Mouse (Mus musculus) forebrain, embryonic 14.5 days (tissue): ENCODE data around the gene Klrd1. TPM values are rescaled to one million over a fixed set of nuclear protein-coding genes. Genes with fewer than 3 reads are reported as not detected.

Experiments
- ATAC-seq: fragments of 200-750 bp; cut with Nextera tagmentation; 2 replicates; pipeline ENCODE4 v1.8.0; 2017; ENCODE audit warnings: mild to moderate bottlenecking, moderate library complexity
- DNase-seq: peaks from one replicate; pipeline ENCODE4 v3.0.0-alpha.2; 2015; ENCODE audit warnings: low spot score
- H3K27ac ChIP-seq: fragments of 300-500 bp; sonication (generic); 2 replicates; pipeline ENCODE4 v1.5.1; 2014; ENCODE audit warnings: low read depth, mild to moderate bottlenecking, control low read depth, low read length, moderate library complexity
- H3K27me3 ChIP-seq: fragments of 300-500 bp; sonication (generic); replicated peaks from 2 replicates; pipeline ENCODE4 v1.6.1; 2014; ENCODE audit warnings: low read length, control low read depth, mixed read lengths; ENCODE audit not compliant: control insufficient read depth, insufficient read depth
- H3K36me3 ChIP-seq: fragments of 300-500 bp; sonication (generic); 2 replicates; pipeline ENCODE4 v1.6.1; 2014; ENCODE audit warnings: low read length, control low read depth; ENCODE audit not compliant: control insufficient read depth, insufficient read depth
- H3K4me1 ChIP-seq: fragments of 300-500 bp; sonication (generic); 2 replicates; pipeline ENCODE4 v1.6.1; 2014; ENCODE audit warnings: antibody characterized with exemption, low read length, control low read depth; ENCODE audit not compliant: control insufficient read depth, insufficient read depth
- H3K4me2 ChIP-seq: fragments of 300-500 bp; sonication (generic); 2 replicates; pipeline ENCODE4 v1.6.1; 2014; ENCODE audit warnings: mild to moderate bottlenecking, control low read depth, low read length
- H3K4me3 ChIP-seq: fragments of 300-500 bp; sonication (generic); 2 replicates; pipeline ENCODE4 v1.5.1; 2014; ENCODE audit warnings: low read depth, low read length, control low read depth
- H3K9ac ChIP-seq: fragments of 300-500 bp; sonication (generic); 2 replicates; pipeline ENCODE4 v1.6.1; 2014; ENCODE audit warnings: mild to moderate bottlenecking, low read length, control low read depth, moderate library complexity
- H3K9me3 ChIP-seq: fragments of 300-500 bp; sonication (generic); replicated peaks from 2 replicates; pipeline ENCODE4 v1.6.1; 2016; ENCODE audit warnings: low read length, control low read depth, mixed read lengths; ENCODE audit not compliant: control insufficient read depth
- WGBS: fragments of 180-500 bp; shearing (Covaris S2); extraction: QIAGEN DNeasy Blood & Tissue Kit; methylation state at CpG from one replicate; pipeline ENCODE4 v1.1.7; 2014; 5-methylcytosine and 5-hydroxymethylcytosine counted together
- polyA plus RNA-seq: library from polyadenylated mRNA; unstranded; fragments of >200 nt; fragmentation: Nextera tagmentation; extraction: Ambion mirVana; gene quantifications from 2 replicates; pipeline ENCODE4 v1.2.1, GENCODE M21; 2014

Klrd1 gene
- not detected in 2 replicates for polyA plus RNA-seq

DNA sequence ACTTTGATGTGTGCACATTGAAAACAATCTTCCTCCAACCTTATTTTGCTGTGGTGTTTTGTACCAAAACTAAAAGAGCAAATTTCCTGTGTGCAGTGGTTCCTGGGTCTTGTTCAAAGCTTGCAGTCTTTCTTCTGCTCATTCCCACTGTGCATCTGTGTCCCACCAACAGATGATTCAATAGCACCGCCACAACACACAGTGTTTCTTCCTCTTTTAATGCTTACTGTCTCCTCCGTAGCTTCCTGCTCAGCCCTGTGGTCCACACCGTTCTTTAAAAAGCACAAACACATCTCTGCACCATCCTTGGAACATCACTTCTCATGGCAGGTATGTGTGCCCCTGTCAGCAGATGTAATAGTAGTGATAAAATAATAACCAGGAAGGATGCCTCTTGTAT, at the start of gene Klrd1:
Klrd1 (plus strand) TSS at position 275 of the 400 bp plus-strand sequence.
- H3K27me3 ChIP-seq = no peaks in the 10 kb centered on the region
- H3K4me2 ChIP-seq = no peak within 1 kb of the TSS
- H3K36me3 ChIP-seq = no peaks in the 10 kb centered on the region
- H3K9me3 ChIP-seq = no peaks in the 10 kb centered on the region
- H3K4me1 ChIP-seq = no peaks in the 10 kb centered on the region
- H3K9ac ChIP-seq = no peak within 1 kb of the TSS
- H3K4me3 ChIP-seq = no peak within 1 kb of the TSS
- no peak for ATAC-seq
- WGBS = 87% methylated on average over 3 of the region's 3 CpGs
- no peak for DNase-seq
- no peak within 1 kb of the TSS for H3K27ac ChIP-seq

DNA sequence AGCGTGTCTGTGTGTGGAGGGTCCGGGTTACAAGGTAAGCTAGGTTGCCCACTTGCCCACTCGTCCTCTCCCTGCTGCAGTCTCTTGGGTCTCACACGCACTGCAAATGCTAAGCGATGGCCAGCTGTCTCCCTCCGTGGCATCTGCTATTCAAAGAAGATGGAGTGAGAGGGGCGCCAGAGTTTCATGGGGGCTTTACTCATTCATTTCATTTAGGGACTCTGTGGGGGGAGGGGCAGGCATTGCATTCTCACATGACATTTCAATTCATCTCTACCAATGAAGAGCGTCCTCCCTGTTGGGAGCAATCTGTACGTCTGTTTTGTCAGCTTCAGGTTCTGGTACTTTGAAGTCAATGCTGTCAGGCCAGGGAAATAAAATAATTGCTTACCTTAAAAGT, 49.7 kb upstream of the Klrd1 start:
- no peaks in the 10 kb centered on the region for H3K27me3 ChIP-seq
- H3K27ac ChIP-seq = no peak overlapping the region
- no peak overlapping the region for H3K4me3 ChIP-seq
- no peaks in the 10 kb centered on the region for H3K9me3 ChIP-seq
- H3K9ac ChIP-seq = no peak overlapping the region
- H3K4me2 ChIP-seq = no peak overlapping the region
- H3K4me1 ChIP-seq = no peaks in the 10 kb centered on the region; the same call in 1 of the 2 replicates
- peaks cover 56% of the 10 kb centered on the region for H3K36me3 ChIP-seq
- DNase-seq (no peak), ATAC-seq (no peak)
- WGBS = 73% methylated on average over 9 of the region's 9 CpGs

DNA sequence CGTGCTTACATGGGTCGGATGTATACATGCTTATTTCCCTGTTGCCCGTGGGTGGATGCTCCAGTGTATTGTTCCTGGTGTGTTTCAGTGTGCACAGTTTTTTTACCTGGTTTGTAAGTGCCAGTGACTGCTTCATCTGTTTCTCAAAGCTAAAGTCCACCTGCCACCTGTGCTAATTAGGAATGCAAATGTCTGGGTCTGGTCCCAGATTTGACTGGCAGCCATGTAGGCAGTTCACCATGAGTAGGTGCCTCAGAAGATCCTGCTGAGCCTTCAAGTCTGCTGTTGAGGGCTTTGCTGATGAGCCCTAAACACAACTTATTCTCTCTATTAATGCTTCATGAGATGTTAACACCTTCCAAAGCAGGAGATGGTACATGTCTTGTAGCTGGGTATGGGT, 49.0 kb upstream of the Klrd1 start:
- Histone ChIP-seq H3K36me3 (peaks cover 52% of the 10 kb centered on the region), H3K9me3 (no peaks in the 10 kb centered on the region), H3K4me3 (no peak overlapping the region), H3K27ac (no peak overlapping the region), H3K4me1 (no peaks in the 10 kb centered on the region), H3K9ac (no peak overlapping the region), H3K27me3 (no peaks in the 10 kb centered on the region), H3K4me2 (no peak overlapping the region)
- WGBS = 93% methylated on average over 3 of the region's 3 CpGs
- DNase-seq (no peak), ATAC-seq (no peak)

- DNase-seq (peak; percentile 80), ATAC-seq (peak; percentile 83)
- Histone ChIP-seq H3K4me2 (no peak overlapping the region), H3K9me3 (no peaks in the 10 kb centered on the region), H3K9ac (no peak overlapping the region), H3K36me3 (peaks cover 38% of the 10 kb centered on the region), H3K27me3 (no peaks in the 10 kb centered on the region), H3K4me3 (no peak overlapping the region), H3K27ac (no peak overlapping the region), H3K4me1 (no peaks in the 10 kb centered on the region)
- 53% methylated on average over 6 of the region's 6 CpGs for WGBS
Observed at GRCm38 (mm10) chr6:129543709-129544606, 47.6 kb upstream of the Klrd1 start.

DNA sequence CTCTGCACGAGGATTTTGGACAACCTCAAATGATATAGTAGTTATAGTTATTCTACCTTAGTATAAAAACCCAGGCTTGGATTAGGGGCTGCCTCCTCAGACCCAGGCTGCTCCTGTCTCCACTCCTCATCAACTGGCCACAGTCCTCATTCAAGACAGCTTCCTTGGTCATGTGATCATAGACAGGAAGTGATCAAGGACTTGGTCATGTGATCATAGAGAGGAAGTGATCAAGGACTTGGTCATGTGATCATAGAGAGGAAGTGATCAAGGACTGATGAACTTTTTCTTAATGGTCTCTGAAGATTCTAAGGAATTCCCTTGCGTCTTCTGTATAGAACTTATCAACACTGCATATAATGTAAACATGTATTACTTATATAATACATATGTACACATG, 44.3 kb upstream of the Klrd1 start:
- WGBS = 85% methylated on average over 2 of the region's 2 CpGs
- H3K4me1 ChIP-seq = no peaks in the 10 kb centered on the region
- H3K27me3 ChIP-seq = no peaks in the 10 kb centered on the region
- DNase-seq (no peak), ATAC-seq (no peak)
- peaks cover 6% of the 10 kb centered on the region for H3K36me3 ChIP-seq
- H3K9me3 ChIP-seq = no peaks in the 10 kb centered on the region
- H3K4me3 ChIP-seq = no peak overlapping the region
- no peak overlapping the region for H3K9ac ChIP-seq
- H3K4me2 ChIP-seq = no peak overlapping the region
- no peak overlapping the region for H3K27ac ChIP-seq

GRCm38 (mm10) chr6:129548009-129548408, 43.6 kb upstream of the Klrd1 start:
- Histone ChIP-seq H3K27ac (no peak overlapping the region), H3K4me1 (no peaks in the 10 kb centered on the region), H3K9me3 (no peaks in the 10 kb centered on the region), H3K4me3 (no peak overlapping the region), H3K27me3 (no peaks in the 10 kb centered on the region), H3K36me3 (no peaks in the 10 kb centered on the region), H3K4me2 (no peak overlapping the region), H3K9ac (no peak overlapping the region)
- no peak for ATAC-seq
- no peak for DNase-seq
- 72% methylated on average over 3 of the region's 3 CpGs for WGBS

DNA sequence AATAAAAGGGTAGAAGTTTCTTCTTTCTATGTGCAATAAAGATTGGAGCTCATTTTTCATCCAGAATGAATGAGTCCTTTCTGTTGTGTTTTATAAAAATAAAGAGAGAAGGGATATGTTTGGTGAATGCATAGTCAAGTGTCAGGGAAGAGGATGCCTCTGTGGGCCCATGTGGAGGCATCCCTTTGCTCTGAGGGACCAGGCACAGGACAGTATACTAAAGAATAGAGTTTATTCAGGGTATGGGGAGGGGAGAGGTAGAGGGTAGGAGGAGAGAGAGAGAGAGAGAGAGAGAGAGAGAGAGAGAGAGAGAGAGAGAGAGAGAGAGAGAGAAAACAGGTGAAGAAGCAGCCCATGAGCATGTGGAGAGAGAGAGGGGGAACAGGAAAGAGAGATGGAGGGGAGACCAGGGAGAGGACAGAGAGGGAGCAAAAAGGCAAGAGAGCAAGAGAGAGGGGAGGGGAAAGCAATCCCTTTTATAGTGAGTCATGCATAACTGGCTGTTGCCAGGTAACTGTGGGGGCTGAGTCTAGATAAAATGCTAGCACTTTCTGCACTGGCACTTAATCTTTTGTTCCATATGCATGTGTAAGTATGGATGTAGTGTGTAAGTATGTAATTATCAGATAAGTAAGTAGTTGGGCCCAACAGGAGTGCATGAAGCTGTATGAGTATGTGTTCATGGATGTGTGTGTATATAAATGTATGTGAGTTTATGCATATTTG, 34.1 kb upstream of the Klrd1 start:
- peak; percentile 48 for DNase-seq
- H3K4me3 ChIP-seq = no peak overlapping the region
- ATAC-seq = peak; percentile 50

GRCm38 (mm10) chr6:129558946-129559640, 32.5 kb upstream of the Klrd1 start:
- DNase-seq (peak; percentile 91), ATAC-seq (peak; percentile 88)
- WGBS = 19% methylated on average over 12 of the region's 12 CpGs
- H3K36me3 ChIP-seq = no peaks in the 10 kb centered on the region
- H3K4me1 ChIP-seq = no peaks in the 10 kb centered on the region
- 0 out of 2 replicates have a peak overlapping the region, but pooled peaks have one; percentile 5 for H3K4me2 ChIP-seq
- H3K9me3 ChIP-seq = no peaks in the 10 kb centered on the region
- no peak overlapping the region for H3K4me3 ChIP-seq
- H3K27ac ChIP-seq = no peak overlapping the region
- H3K27me3 ChIP-seq = no peaks in the 10 kb centered on the region
- H3K9ac ChIP-seq = no peak overlapping the region

More for the DNA sequence above, 34.1 kb upstream of the Klrd1 start:
- Histone ChIP-seq H3K9me3 (no peaks in the 10 kb centered on the region), H3K27me3 (no peaks in the 10 kb centered on the region), H3K27ac (no peak overlapping the region), H3K36me3 (no peaks in the 10 kb centered on the region), H3K4me2 (no peak overlapping the region), H3K9ac (no peak overlapping the region), H3K4me1 (no peaks in the 10 kb centered on the region)
